Mouse (Mus musculus) hindbrain, embryonic 16.5 days (tissue): ENCODE results near the gene Rab4a. TPM values are rescaled to one million over a fixed set of nuclear protein-coding genes. Genes with fewer than 3 reads are reported as not detected.

ENCODE experiments used
- ATAC-seq: fragments of 200-750 bp; cut with Nextera tagmentation; 2 replicates; pipeline ENCODE4 v1.8.0; 2017; ENCODE audit warnings: moderate TSS enrichment, moderate library complexity
- H3K27ac ChIP-seq: fragments of 300-500 bp; sonication (generic); 2 replicates; pipeline ENCODE4 v1.5.1; 2014; ENCODE audit warnings: low read depth, mild to moderate bottlenecking, control low read depth, low read length, moderate library complexity
- H3K27me3 ChIP-seq: fragments of 300-500 bp; sonication (generic); replicated peaks from 2 replicates; pipeline ENCODE4 v1.6.1; 2014; ENCODE audit warnings: low read length; ENCODE audit not compliant: control insufficient read depth, insufficient read depth
- H3K36me3 ChIP-seq: fragments of 300-500 bp; sonication (generic); 2 replicates; pipeline ENCODE4 v1.6.1; 2014; ENCODE audit warnings: mild to moderate bottlenecking, low read length, moderate library complexity, mixed read lengths; ENCODE audit not compliant: control insufficient read depth, insufficient read depth
- H3K4me1 ChIP-seq: fragments of 300-500 bp; sonication (generic); 2 replicates; pipeline ENCODE4 v1.6.1; 2014; ENCODE audit warnings: low read depth, low read length; ENCODE audit not compliant: control insufficient read depth, insufficient read depth
- H3K4me2 ChIP-seq: fragments of 300-500 bp; sonication (generic); 2 replicates; pipeline ENCODE4 v1.6.1; 2014; ENCODE audit warnings: mild to moderate bottlenecking, low read length, control low read depth, moderate library complexity
- H3K4me3 ChIP-seq: fragments of 300-500 bp; sonication (generic); 2 replicates; pipeline ENCODE4 v1.5.1; 2014; ENCODE audit warnings: mild to moderate bottlenecking, low read length, control low read depth, moderate library complexity
- H3K9ac ChIP-seq: fragments of 300-500 bp; sonication (generic); 2 replicates; pipeline ENCODE4 v1.6.1; 2014; ENCODE audit warnings: low read depth, mild to moderate bottlenecking, control low read depth, low read length, moderate library complexity
- H3K9me3 ChIP-seq: fragments of 300-500 bp; sonication (generic); 2 replicates; pipeline ENCODE4 v1.6.1; 2014; ENCODE audit warnings: mild to moderate bottlenecking, low read length, moderate library complexity; ENCODE audit not compliant: control insufficient read depth
- WGBS: fragments of 180-500 bp; shearing (Covaris S2); extraction: QIAGEN DNeasy Blood & Tissue Kit; methylation state at CpG from one replicate; pipeline ENCODE4 v1.1.7; 2014; 5-methylcytosine and 5-hydroxymethylcytosine counted together
- polyA plus RNA-seq: library from polyadenylated mRNA; unstranded; fragments of >200 nt; fragmentation: Nextera tagmentation; extraction: Ambion mirVana; gene quantifications from 2 replicates; pipeline ENCODE4 v1.2.1, GENCODE M21; 2015

Gene Rab4a
- polyA plus RNA-seq, 1 experiment from 2014 or later: 87.4 TPM

GRCm38 (mm10) chr8:123786166-123786565, 19.6 kb upstream of the Rab4a start:
- no peak for ATAC-seq
- H3K4me1 ChIP-seq: peaks cover 3% of the 10 kb centered on the region
- WGBS: 73% methylated on average over 6 of the region's 6 CpGs
- H3K27me3 ChIP-seq: no peaks in the 10 kb centered on the region; the same call in 1 of the 2 replicates
- H3K9me3 ChIP-seq: no peaks in the 10 kb centered on the region
- H3K9ac ChIP-seq: no peak overlapping the region
- no peak overlapping the region for H3K4me3 ChIP-seq
- no peak overlapping the region for H3K27ac ChIP-seq
- no peaks in the 10 kb centered on the region for H3K36me3 ChIP-seq
- H3K4me2 ChIP-seq: no peak overlapping the region

- whole genome bisulfite sequencing: 75% methylated on average over 6 of the region's 6 CpGs
Measured at GRCm38 (mm10) chr8:123786644-123787043, 19.1 kb upstream of the Rab4a start.

DNA sequence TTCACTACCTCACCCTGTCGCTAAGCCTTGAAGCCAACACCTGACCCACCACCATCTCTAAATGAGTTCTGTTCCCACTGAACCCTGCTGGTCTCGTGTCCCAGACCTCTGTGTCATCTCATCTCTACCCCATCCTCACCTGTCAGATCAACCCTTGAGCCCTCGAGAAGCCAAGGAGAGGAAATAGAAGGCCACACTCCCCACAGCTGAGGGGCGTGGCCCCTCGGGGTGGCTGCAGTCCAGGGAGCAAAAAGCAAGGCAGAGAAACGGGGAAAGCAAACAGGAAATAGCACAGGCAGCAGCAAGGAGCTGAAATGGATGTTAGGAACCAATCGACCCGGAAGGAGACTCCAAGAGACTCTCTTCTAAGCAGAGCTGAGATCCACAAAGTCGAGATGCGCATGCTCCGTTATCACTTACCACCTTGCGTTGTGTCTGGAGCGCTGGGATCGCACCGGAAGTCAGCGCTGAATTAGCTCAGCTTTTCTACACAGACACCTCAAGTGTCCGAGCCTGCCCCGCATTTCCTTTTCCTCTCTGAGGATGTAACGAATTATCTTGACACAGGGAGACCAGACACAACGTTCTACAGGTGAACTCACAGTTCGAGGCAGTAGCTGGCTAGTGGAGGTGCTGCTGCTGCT, 18.4 kb upstream of the Rab4a start:
- H3K9me3 ChIP-seq: no peaks in the 10 kb centered on the region
- H3K36me3 ChIP-seq: no peaks in the 10 kb centered on the region
- H3K9ac ChIP-seq: no peak overlapping the region
- no peak overlapping the region for H3K27ac ChIP-seq
- H3K27me3 ChIP-seq: no peaks in the 10 kb centered on the region; the same call in 1 of the 2 replicates
- no peak overlapping the region for H3K4me2 ChIP-seq
- ATAC-seq: no peak
- H3K4me1 ChIP-seq: peaks cover 3% of the 10 kb centered on the region
- H3K4me3 ChIP-seq: no peak overlapping the region
- WGBS: 65% methylated on average over 21 of the region's 21 CpGs

More at GRCm38 (mm10) chr8:123786644-123787043, 19.1 kb upstream of the Rab4a start:
- H3K36me3 ChIP-seq: no peaks in the 10 kb centered on the region
- H3K9ac ChIP-seq: no peak overlapping the region
- no peaks in the 10 kb centered on the region; the same call in 1 of the 2 replicates for H3K27me3 ChIP-seq
- ATAC-seq: no peak
- H3K4me3 ChIP-seq: no peak overlapping the region
- H3K27ac ChIP-seq: no peak overlapping the region
- H3K4me2 ChIP-seq: no peak overlapping the region
- peaks cover 3% of the 10 kb centered on the region for H3K4me1 ChIP-seq
- no peaks in the 10 kb centered on the region for H3K9me3 ChIP-seq

- H3K4me1 ChIP-seq: peaks cover 2% of the 10 kb centered on the region
- no peak overlapping the region for H3K4me3 ChIP-seq
- H3K4me2 ChIP-seq: no peak overlapping the region
- H3K27ac ChIP-seq: no peak overlapping the region
- H3K36me3 ChIP-seq: no peaks in the 10 kb centered on the region
- ATAC-seq: no peak
- no peaks in the 10 kb centered on the region for H3K9me3 ChIP-seq
- WGBS: 55% methylated on average over 14 of the region's 14 CpGs
- no peak overlapping the region for H3K9ac ChIP-seq
- H3K27me3 ChIP-seq: no peaks in the 10 kb centered on the region
Measured at GRCm38 (mm10) chr8:123788416-123789170, 17.2 kb upstream of the Rab4a start.

DNA sequence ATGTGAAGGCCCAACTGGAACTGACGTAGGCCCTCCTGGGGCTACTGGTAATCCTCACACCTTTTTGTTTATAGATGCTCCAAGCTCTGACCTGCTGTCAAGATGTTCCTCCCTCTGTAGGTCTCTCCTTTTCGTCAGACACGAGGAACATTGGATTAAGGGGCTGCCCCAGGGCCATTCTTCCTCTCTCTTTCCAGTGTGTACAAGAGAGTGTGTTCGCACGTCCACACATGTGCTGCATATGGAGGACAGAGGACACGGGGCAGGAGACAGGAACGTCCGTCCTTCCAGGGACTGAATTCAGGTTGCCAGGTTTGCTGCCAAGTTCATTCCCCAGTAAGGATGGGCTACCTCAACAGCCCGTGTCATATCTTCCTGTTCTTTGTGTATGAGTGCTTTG, 16.3 kb upstream of the Rab4a start:
- Histone ChIP-seq H3K9ac (no peak overlapping the region), H3K4me1 (no peaks in the 10 kb centered on the region; the same call in 1 of the 2 replicates), H3K27me3 (no peaks in the 10 kb centered on the region), H3K4me3 (no peak overlapping the region), H3K27ac (no peak overlapping the region), H3K4me2 (no peak overlapping the region), H3K36me3 (no peaks in the 10 kb centered on the region), H3K9me3 (no peaks in the 10 kb centered on the region)
- WGBS: 78% methylated on average over 9 of the region's 9 CpGs
- ATAC-seq: peak; percentile 27; the same call in 1 of the 2 replicates

- no peak overlapping the region for H3K9ac ChIP-seq
- WGBS: 1% methylated on average over 4 of the region's 4 CpGs
- peak; percentile 63; the same call in 1 of the 2 replicates for ATAC-seq
Measured at GRCm38 (mm10) chr8:123789970-123790369, 15.8 kb upstream of the Rab4a start.

GRCm38 (mm10) chr8:123791101-123791844, 14.5 kb upstream of the Rab4a start:
- Histone ChIP-seq H3K4me1 (no peaks in the 10 kb centered on the region; the same call in 1 of the 2 replicates), H3K4me2 (no peak overlapping the region), H3K9ac (no peak overlapping the region), H3K4me3 (no peak overlapping the region), H3K9me3 (no peaks in the 10 kb centered on the region), H3K36me3 (no peaks in the 10 kb centered on the region), H3K27ac (no peak overlapping the region), H3K27me3 (no peaks in the 10 kb centered on the region)
- WGBS: 28% methylated on average over 16 of the region's 16 CpGs
- ATAC-seq: peak; percentile 45; the same call in 1 of the 2 replicates

More at GRCm38 (mm10) chr8:123789970-123790369, 15.8 kb upstream of the Rab4a start:
- no peaks in the 10 kb centered on the region for H3K9me3 ChIP-seq
- no peak overlapping the region for H3K27ac ChIP-seq
- H3K4me1 ChIP-seq: no peaks in the 10 kb centered on the region; the same call in 1 of the 2 replicates
- H3K36me3 ChIP-seq: no peaks in the 10 kb centered on the region
- no peak overlapping the region for H3K4me2 ChIP-seq
- no peaks in the 10 kb centered on the region for H3K27me3 ChIP-seq
- no peak overlapping the region for H3K4me3 ChIP-seq

DNA sequence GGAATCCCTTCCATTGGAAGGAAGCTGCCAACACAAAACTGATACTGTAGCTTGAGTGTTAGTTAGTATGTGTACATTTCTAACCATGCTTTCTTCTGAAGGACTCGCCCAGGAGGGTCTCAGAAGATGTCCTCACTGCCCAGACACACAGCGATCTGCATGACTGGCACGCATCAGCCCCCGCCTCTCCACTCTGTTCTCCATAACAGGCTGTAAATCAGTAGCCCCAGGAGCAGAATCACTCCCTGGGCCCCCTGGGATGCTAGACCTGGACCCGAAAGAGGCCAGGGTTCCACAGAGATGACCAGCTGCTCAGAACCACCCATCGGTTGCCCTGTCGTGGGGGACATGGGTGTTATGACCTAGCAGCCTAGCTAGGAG, 13.9 kb upstream of the Rab4a start:
- no peaks in the 10 kb centered on the region for H3K36me3 ChIP-seq
- no peaks in the 10 kb centered on the region for H3K27me3 ChIP-seq
- 64% methylated on average over 7 of the region's 7 CpGs for WGBS
- no peak overlapping the region for H3K9ac ChIP-seq
- H3K4me1 ChIP-seq: no peaks in the 10 kb centered on the region; the same call in 1 of the 2 replicates
- H3K4me2 ChIP-seq: no peak overlapping the region
- H3K9me3 ChIP-seq: no peaks in the 10 kb centered on the region
- no peak overlapping the region for H3K27ac ChIP-seq
- no peak overlapping the region for H3K4me3 ChIP-seq
- no peak for ATAC-seq

GRCm38 (mm10) chr8:123793900-123794299, 11.9 kb upstream of the Rab4a start:
- Histone ChIP-seq H3K4me3 (no peak overlapping the region), H3K9ac (no peak overlapping the region), H3K4me2 (no peak overlapping the region), H3K27me3 (no peaks in the 10 kb centered on the region), H3K27ac (no peak overlapping the region), H3K36me3 (no peaks in the 10 kb centered on the region), H3K4me1 (no peaks in the 10 kb centered on the region; the same call in 1 of the 2 replicates), H3K9me3 (no peaks in the 10 kb centered on the region)
- ATAC-seq: no peak
- 51% methylated on average over 10 of the region's 10 CpGs for WGBS
